Mouse (Mus musculus) thymus, adult 2 months (tissue): ENCODE data around the gene Dgkk.

Experiments used
- CTCF ChIP-seq: fragments of 200-500 bp; IDR thresholded peaks from 2 replicates; pipeline ENCODE4 v1.5.1; 2012; ENCODE audit warnings: mild to moderate bottlenecking, control low read depth, low read length, moderate library complexity, borderline replicate concordance; ENCODE audit not compliant: control insufficient read depth, poor library complexity, insufficient read depth; ENCODE audit errors: extremely low read depth
- POLR2A ChIP-seq: fragments of 200-500 bp; IDR thresholded peaks from 2 replicates; pipeline ENCODE4 v1.6.1; 2012; ENCODE audit warnings: mild to moderate bottlenecking, low read length, control low read depth, moderate library complexity; ENCODE audit not compliant: control insufficient read depth, poor library complexity, insufficient read depth; ENCODE audit errors: extremely low read depth

- TF ChIP-seq CTCF (no peak), POLR2A (no peak)
Measured at GRCm38 (mm10) chrX:6893933-6894332, 114.8 kb downstream of the Dgkk start.
